Mouse (Mus musculus) central nervous system, embryonic 18 days (tissue): ENCODE data around the gene Pou2f3. TPM values are rescaled to one million over a fixed set of nuclear protein-coding genes. Genes with fewer than 3 reads are reported as not detected.

Experiments used
- polyA plus RNA-seq: library from polyadenylated mRNA; depleted of rRNA; stranded (reverse); fragments of >200 nt; gene quantifications from 2 replicates; pipeline ENCODE4 v1.2.3, GENCODE M21; 2012; rRNA removed

Pou2f3 gene
- 0.03 and 0.04 TPM in 2 replicates for polyA plus RNA-seq

GRCm38 (mm10) chr9:43210190-43210682, at the start of gene Pou2f3:
TSS of gene Pou2f3 (minus strand) at chr9:43210369.

GRCm38 (mm10) chr9:43239712-43240593, 29.8 kb upstream of the Pou2f3 start, which contains the start of gene Oaf:
TSS of gene Oaf (minus strand) at chr9:43239911.

GRCm38 (mm10) chr9:43116134-43116996, 93.8 kb downstream of the Pou2f3 start, which contains the start of gene Tmem136:
TSS of gene Tmem136 (minus strand) at chr9:43116570.

DNA sequence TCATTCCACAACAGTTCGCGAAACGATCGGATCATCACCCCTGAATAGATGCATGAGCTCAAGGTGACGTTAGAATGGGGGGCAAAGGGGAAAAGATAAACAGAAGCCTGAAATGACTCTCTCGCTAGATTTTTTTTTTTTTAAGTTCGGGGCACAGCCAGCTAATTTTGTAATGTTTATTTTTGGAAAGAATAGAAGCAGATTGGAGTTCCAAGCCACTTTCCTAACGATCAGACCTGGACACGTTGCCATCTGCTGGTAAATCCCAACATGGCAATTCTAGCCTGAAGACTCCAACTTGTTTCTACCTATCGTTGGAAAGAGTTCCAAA, 103.0 kb downstream of the Pou2f3 start, which contains the start of gene Arhgef12:
Gene Arhgef12, minus strand, starts transcription at position 53 of the 331 bp plus-strand sequence.

Other genes with a start within 250 kb of the Pou2f3 start
- 53.1 and 54.7 TPM in 2 replicates for gene Arhgef12, start 103.1 kb downstream of the Pou2f3 start, polyA plus RNA-seq
- 25.6 and 27.2 TPM in 2 replicates for gene Tmem136, start 93.8 kb downstream of the Pou2f3 start, polyA plus RNA-seq
- gene Oaf, start 29.5 kb upstream of the Pou2f3 start, polyA plus RNA-seq, result 7.1 and 8.9 TPM in 2 replicates
- 1.2 TPM in 1 of 2 replicates, not detected in the other for gene Trim29, start 100.5 kb upstream of the Pou2f3 start, polyA plus RNA-seq